Mouse (Mus musculus): Measurements from ENCODE around the gene Arhgap1. TPM values are rescaled to one million over a fixed set of nuclear protein-coding genes. Genes with fewer than 3 reads are reported as not detected.

Gene Arhgap1
- polyA plus RNA-seq, 1 experiment from 2014 or later = 149 TPM

DNA sequence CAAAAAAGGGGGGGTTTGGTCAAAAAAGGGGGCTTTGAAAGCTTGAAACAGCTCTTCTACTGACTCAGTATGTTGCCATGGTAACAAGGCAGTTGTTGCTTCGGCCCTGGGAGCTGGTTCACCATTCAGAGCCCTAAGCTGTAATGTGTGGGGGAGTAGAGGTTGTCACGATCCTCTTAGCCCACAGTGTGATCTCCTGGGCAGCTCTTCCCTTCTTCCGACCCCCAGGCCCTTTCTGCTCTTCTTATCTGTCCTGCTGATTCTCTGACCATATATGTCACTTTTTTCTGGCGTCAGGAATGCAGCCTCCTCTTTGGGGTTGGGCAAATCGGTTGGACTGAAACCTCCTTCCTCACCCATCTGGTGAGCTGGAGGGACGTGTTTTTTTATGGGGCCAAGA is 3.2 kb downstream of the Arhgap1 start:
- Histone ChIP-seq H3K9ac (ENCODE audit: low read length) (no peak overlapping the region), H3K9me3 (ENCODE audit: control insufficient read depth, low read length) (no peaks in the 10 kb centered on the region), H3K27me3 (replicated peaks; ENCODE audit: control insufficient read depth, insufficient read depth, low read length) (no peaks in the 10 kb centered on the region), H3K36me3 (ENCODE audit: control insufficient read depth, insufficient read depth, low read length) (peaks cover 51% of the 10 kb centered on the region), H3K27ac (ENCODE audit: low read depth) (no peak overlapping the region), H3K4me2 (ENCODE audit: low read length) (no peak overlapping the region), H3K4me3 (ENCODE audit: low read depth, low read length) (no peak overlapping the region), H3K4me1 (replicated peaks; ENCODE audit: control insufficient read depth, insufficient read depth, low read length) (peaks cover 16% of the 10 kb centered on the region; the same call in 1 of the 2 replicates)
- DNase-seq (ENCODE audit: low spot score) = no peak
- no peak for ATAC-seq (replicated peaks; ENCODE audit: low FRiP score, low TSS enrichment, low read depth)
- 57% methylated on average over 6 of the region's 6 CpGs for WGBS

DNA sequence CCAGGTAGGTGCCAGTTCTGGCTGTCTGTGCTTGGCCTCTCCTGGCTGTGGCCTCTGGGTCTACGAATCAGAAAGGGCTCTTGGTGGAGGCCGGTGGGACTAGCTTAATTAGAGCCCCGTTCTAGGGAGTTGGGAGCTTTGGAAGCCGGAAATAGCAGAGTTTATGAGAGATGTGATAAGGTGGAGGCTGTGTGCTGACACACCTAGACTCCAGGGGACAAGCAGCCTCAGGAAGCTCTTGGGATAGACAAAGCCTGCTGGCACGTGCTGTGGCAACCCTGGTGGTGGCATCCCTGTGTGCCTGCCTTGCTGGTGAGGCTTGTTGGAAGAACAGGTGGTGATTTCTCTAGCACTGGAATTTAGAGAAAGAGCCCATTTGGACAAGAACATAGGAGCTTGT is 5.7 kb downstream of the Arhgap1 start:
- no peak overlapping the region for H3K9ac ChIP-seq (ENCODE audit: low read length)
- no peaks in the 10 kb centered on the region for H3K9me3 ChIP-seq (ENCODE audit: control insufficient read depth, low read length)
- ATAC-seq (replicated peaks; ENCODE audit: low FRiP score, low TSS enrichment, low read depth) = peak; percentile 50; the same call in 1 of the 2 replicates
- peaks cover 13% of the 10 kb centered on the region; the same call in 1 of the 2 replicates for H3K4me1 ChIP-seq (replicated peaks; ENCODE audit: control insufficient read depth, insufficient read depth, low read length)
- H3K27ac ChIP-seq (ENCODE audit: low read depth) = peak overlapping the region; percentile 43; the same call in 1 of the 2 replicates
- H3K4me2 ChIP-seq (ENCODE audit: low read length) = no peak overlapping the region
- H3K4me3 ChIP-seq (ENCODE audit: low read depth, low read length) = no peak overlapping the region
- DNase-seq (ENCODE audit: low spot score) = no peak
- WGBS = 83% methylated on average over 5 of the region's 5 CpGs
- peaks cover 73% of the 10 kb centered on the region for H3K36me3 ChIP-seq (ENCODE audit: control insufficient read depth, insufficient read depth, low read length)
- H3K27me3 ChIP-seq (replicated peaks; ENCODE audit: control insufficient read depth, insufficient read depth, low read length) = no peaks in the 10 kb centered on the region

DNA sequence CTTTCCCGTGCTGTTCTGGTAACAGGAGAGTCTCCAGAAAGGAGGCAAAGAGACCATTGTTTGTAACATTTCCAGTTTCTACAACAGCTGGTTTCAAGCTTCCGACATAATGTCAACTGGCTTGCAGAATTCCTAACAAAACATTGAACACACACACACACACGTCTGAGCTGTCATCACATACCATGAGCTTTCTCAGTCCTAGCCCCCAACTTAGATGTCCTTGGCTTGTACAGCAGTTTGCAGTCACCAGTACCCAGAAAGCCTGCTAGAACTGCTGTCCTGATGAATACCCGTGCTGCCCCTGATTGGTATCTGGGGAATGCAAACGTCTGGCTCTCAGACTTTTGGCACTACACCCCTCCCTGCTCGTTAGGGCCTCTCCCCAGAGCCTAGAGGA is 6.2 kb downstream of the Arhgap1 start:
- 58% methylated on average over 6 of the region's 6 CpGs for WGBS
- H3K4me1 ChIP-seq (replicated peaks; ENCODE audit: control insufficient read depth, insufficient read depth, low read length) = peaks cover 9% of the 10 kb centered on the region; the same call in 1 of the 2 replicates
- H3K36me3 ChIP-seq (ENCODE audit: control insufficient read depth, insufficient read depth, low read length) = peaks cover 73% of the 10 kb centered on the region
- ATAC-seq (replicated peaks; ENCODE audit: low FRiP score, low TSS enrichment, low read depth) = no peak
- H3K9me3 ChIP-seq (ENCODE audit: control insufficient read depth, low read length) = no peaks in the 10 kb centered on the region
- no peak for DNase-seq (ENCODE audit: low spot score)
- no peak overlapping the region for H3K9ac ChIP-seq (ENCODE audit: low read length)
- H3K4me3 ChIP-seq (ENCODE audit: low read depth, low read length) = no peak overlapping the region
- H3K27me3 ChIP-seq (replicated peaks; ENCODE audit: control insufficient read depth, insufficient read depth, low read length) = no peaks in the 10 kb centered on the region
- no peak overlapping the region for H3K4me2 ChIP-seq (ENCODE audit: low read length)
- H3K27ac ChIP-seq (ENCODE audit: low read depth) = 0 out of 2 replicates have a peak overlapping the region, but pooled peaks have one; percentile 43

DNA sequence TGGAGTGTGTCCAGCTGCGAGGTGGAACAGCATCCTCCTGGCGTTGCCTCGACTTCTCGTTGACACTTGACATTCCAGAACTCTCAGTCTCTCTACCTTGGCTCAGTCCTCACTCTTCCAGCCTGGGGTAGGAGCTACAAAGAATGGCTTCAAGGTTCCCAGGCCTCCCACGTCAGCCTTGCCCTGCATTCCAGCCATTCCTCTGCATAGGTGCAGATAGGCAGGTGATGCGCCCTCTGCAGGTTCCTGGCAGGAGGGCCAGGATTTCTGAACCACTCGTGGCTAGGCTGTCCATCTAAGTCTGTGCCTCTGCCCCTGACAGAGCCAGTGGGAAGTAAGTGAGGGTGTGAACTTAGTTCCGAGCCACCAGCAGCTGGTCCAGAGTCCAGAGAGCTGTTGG is 7.1 kb downstream of the Arhgap1 start:
- no peak overlapping the region for H3K9ac ChIP-seq (ENCODE audit: low read length)
- H3K4me2 ChIP-seq (ENCODE audit: low read length) = no peak overlapping the region
- ATAC-seq (replicated peaks; ENCODE audit: low FRiP score, low TSS enrichment, low read depth) (peak; percentile 25), DNase-seq (ENCODE audit: low spot score) (no peak)
- no peaks in the 10 kb centered on the region for H3K27me3 ChIP-seq (replicated peaks; ENCODE audit: control insufficient read depth, insufficient read depth, low read length)
- peaks cover 5% of the 10 kb centered on the region; the same call in 1 of the 2 replicates for H3K4me1 ChIP-seq (replicated peaks; ENCODE audit: control insufficient read depth, insufficient read depth, low read length)
- no peak overlapping the region for H3K27ac ChIP-seq (ENCODE audit: low read depth)
- peaks cover 82% of the 10 kb centered on the region for H3K36me3 ChIP-seq (ENCODE audit: control insufficient read depth, insufficient read depth, low read length)
- H3K4me3 ChIP-seq (ENCODE audit: low read depth, low read length) = no peak overlapping the region
- WGBS = 57% methylated on average over 8 of the region's 8 CpGs
- no peaks in the 10 kb centered on the region for H3K9me3 ChIP-seq (ENCODE audit: control insufficient read depth, low read length)

DNA sequence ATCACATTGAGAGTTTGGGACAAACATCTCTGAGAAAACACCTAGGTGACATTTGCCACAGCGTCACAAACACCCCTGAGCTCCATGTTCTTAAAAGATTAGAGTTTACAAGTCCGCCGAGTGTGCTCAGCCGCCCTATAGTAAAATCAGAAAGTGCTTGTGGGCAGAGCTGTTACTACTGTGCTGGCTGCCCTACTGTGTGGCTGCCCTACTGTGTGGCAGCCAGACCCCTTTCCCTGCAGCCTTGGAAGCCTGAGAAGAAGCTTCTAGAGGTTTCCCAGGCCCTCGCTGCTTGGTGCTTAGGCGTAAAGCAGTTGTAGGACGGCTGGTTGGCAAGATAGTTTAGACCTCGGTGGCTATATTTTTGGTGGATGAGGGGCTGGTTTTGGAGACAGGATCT is 10.0 kb downstream of the Arhgap1 start:
- Histone ChIP-seq H3K4me1 (replicated peaks; ENCODE audit: control insufficient read depth, insufficient read depth, low read length) (no peaks in the 10 kb centered on the region), H3K9me3 (ENCODE audit: control insufficient read depth, low read length) (no peaks in the 10 kb centered on the region), H3K36me3 (ENCODE audit: control insufficient read depth, insufficient read depth, low read length) (peaks cover 94% of the 10 kb centered on the region), H3K4me2 (ENCODE audit: low read length) (no peak overlapping the region), H3K27ac (ENCODE audit: low read depth) (no peak overlapping the region), H3K27me3 (replicated peaks; ENCODE audit: control insufficient read depth, insufficient read depth, low read length) (no peaks in the 10 kb centered on the region), H3K9ac (ENCODE audit: low read length) (no peak overlapping the region), H3K4me3 (ENCODE audit: low read depth, low read length) (no peak overlapping the region)
- no peak for ATAC-seq (replicated peaks; ENCODE audit: low FRiP score, low TSS enrichment, low read depth)
- 95% methylated on average over 8 of the region's 8 CpGs for WGBS
- DNase-seq (ENCODE audit: low spot score) = no peak

DNA sequence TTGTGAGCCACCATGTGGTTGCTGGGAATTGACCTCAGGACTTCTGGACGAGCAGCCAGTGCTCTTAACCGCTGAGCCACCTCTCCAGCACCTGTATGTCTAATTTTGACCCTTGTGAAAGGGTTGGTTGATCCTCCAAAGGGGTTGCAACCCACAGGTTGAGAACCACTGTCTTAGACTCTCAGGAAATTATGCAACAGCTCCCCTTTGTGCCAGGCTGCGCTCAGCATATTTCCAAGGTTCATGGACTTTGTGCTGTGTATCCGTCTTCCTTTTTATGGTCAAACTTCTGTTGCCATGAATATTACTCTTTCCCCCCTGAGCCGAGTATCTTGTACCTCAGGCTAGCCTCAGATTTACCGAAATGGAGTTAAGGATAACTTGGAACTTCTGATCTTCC is 11.3 kb downstream of the Arhgap1 start:
- WGBS = 93% methylated on average over 6 of the region's 6 CpGs
- Histone ChIP-seq H3K4me1 (replicated peaks; ENCODE audit: control insufficient read depth, insufficient read depth, low read length) (no peaks in the 10 kb centered on the region), H3K4me3 (ENCODE audit: low read depth, low read length) (no peak overlapping the region), H3K27me3 (replicated peaks; ENCODE audit: control insufficient read depth, insufficient read depth, low read length) (no peaks in the 10 kb centered on the region), H3K9ac (ENCODE audit: low read length) (no peak overlapping the region), H3K9me3 (ENCODE audit: control insufficient read depth, low read length) (no peaks in the 10 kb centered on the region), H3K27ac (ENCODE audit: low read depth) (no peak overlapping the region), H3K36me3 (ENCODE audit: control insufficient read depth, insufficient read depth, low read length) (peaks cover 85% of the 10 kb centered on the region), H3K4me2 (ENCODE audit: low read length) (no peak overlapping the region)
- no peak for DNase-seq (ENCODE audit: low spot score)
- ATAC-seq (replicated peaks; ENCODE audit: low FRiP score, low TSS enrichment, low read depth) = no peak

DNA sequence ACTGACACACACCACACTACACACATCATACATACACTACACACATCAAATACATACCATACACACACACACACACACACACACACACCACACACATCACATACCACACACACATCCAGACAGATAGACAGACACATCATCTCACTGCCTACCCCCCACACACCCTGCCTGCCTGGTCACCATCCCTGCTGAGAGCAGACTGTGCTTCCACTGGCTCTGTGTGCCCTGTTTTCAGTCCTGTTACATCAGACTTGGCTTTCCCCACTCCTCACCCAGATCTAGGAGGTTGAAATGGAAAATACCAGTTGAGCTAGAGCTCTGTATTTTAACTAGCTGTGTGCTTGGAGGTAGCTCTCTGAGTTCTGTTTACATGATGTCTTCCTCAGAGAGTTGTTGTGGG is 15.1 kb downstream of the Arhgap1 start:
- Histone ChIP-seq H3K9ac (ENCODE audit: low read length) (no peak overlapping the region), H3K4me3 (ENCODE audit: low read depth, low read length) (no peak overlapping the region), H3K4me1 (replicated peaks; ENCODE audit: control insufficient read depth, insufficient read depth, low read length) (no peaks in the 10 kb centered on the region), H3K9me3 (ENCODE audit: control insufficient read depth, low read length) (no peaks in the 10 kb centered on the region), H3K27ac (ENCODE audit: low read depth) (no peak overlapping the region), H3K36me3 (ENCODE audit: control insufficient read depth, insufficient read depth, low read length) (peaks cover 85% of the 10 kb centered on the region), H3K27me3 (replicated peaks; ENCODE audit: control insufficient read depth, insufficient read depth, low read length) (no peaks in the 10 kb centered on the region), H3K4me2 (ENCODE audit: low read length) (no peak overlapping the region)
- ATAC-seq (replicated peaks; ENCODE audit: low FRiP score, low TSS enrichment, low read depth) = no peak
- DNase-seq (ENCODE audit: low spot score) = no peak

DNA sequence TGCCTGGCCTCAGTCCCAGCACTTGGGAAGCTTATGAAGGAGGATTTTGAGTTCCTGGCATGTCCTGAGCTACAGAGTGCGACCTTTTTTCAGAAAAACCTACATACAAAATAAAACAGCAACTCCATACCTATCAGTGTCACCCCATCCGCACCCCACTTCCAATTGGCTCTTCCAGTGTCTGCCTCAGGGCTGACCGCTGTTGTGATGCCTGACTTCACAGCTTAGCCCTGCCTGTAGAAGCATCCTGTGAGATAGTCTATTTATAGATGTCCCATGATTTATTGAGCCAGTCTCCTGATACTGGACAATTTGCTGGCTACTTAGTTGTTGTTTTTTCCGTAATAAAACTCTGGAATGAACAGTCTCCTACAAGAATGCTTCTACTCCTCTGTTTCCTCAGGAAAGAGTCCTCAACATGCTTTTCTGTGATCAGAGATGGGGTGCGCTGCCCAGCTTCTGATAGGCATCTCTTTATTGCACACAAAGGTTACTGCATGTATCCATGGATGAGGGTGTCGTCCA is 16.8 kb downstream of the Arhgap1 start:
- Histone ChIP-seq H3K4me1 (replicated peaks; ENCODE audit: control insufficient read depth, insufficient read depth, low read length) (no peaks in the 10 kb centered on the region), H3K4me2 (ENCODE audit: low read length) (no peak overlapping the region), H3K9ac (ENCODE audit: low read length) (no peak overlapping the region), H3K27me3 (replicated peaks; ENCODE audit: control insufficient read depth, insufficient read depth, low read length) (no peaks in the 10 kb centered on the region), H3K9me3 (ENCODE audit: control insufficient read depth, low read length) (no peaks in the 10 kb centered on the region), H3K27ac (ENCODE audit: low read depth) (no peak overlapping the region), H3K4me3 (ENCODE audit: low read depth, low read length) (no peak overlapping the region), H3K36me3 (ENCODE audit: control insufficient read depth, insufficient read depth, low read length) (peaks cover 90% of the 10 kb centered on the region)
- ATAC-seq (replicated peaks; ENCODE audit: low FRiP score, low TSS enrichment, low read depth) (no peak), DNase-seq (ENCODE audit: low spot score) (no peak)
- WGBS = 93% methylated on average over 6 of the region's 6 CpGs

DNA sequence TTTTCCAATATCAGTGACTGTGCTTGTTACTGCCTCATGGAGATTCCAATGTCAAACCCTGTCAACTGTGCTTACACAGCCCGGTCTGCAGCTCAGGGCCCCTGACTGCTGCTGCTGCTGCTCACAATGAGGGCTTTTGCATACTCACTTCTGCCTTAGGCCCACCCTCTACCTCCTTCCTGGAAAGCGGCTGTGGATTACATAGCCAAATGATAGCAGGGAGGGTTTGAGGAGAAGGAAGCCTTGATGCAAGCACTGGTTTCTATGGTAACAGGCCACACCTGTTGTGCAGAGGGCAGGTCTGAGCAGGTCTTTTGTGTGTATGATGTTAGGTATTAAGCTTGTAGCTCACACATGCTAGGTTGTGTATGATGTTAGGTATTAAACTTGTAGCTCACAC is 18.1 kb downstream of the Arhgap1 start:
- no peaks in the 10 kb centered on the region for H3K9me3 ChIP-seq (ENCODE audit: control insufficient read depth, low read length)
- H3K9ac ChIP-seq (ENCODE audit: low read length) = no peak overlapping the region
- H3K36me3 ChIP-seq (ENCODE audit: control insufficient read depth, insufficient read depth, low read length) = peaks cover 85% of the 10 kb centered on the region
- H3K27ac ChIP-seq (ENCODE audit: low read depth) = no peak overlapping the region
- H3K4me1 ChIP-seq (replicated peaks; ENCODE audit: control insufficient read depth, insufficient read depth, low read length) = no peaks in the 10 kb centered on the region
- ATAC-seq (replicated peaks; ENCODE audit: low FRiP score, low TSS enrichment, low read depth) (peak; percentile 31; the same call in 1 of the 2 replicates), DNase-seq (ENCODE audit: low spot score) (no peak)
- H3K4me2 ChIP-seq (ENCODE audit: low read length) = no peak overlapping the region
- 67% methylated on average over 2 of the region's 2 CpGs for WGBS
- no peak overlapping the region for H3K4me3 ChIP-seq (ENCODE audit: low read depth, low read length)
- no peaks in the 10 kb centered on the region for H3K27me3 ChIP-seq (replicated peaks; ENCODE audit: control insufficient read depth, insufficient read depth, low read length)
